Mouse (Mus musculus): ENCODE data around the gene Cd276. TPM values are rescaled to one million over a fixed set of nuclear protein-coding genes. Genes with fewer than 3 reads are reported as not detected.

Gene Cd276
- polyA plus RNA-seq, 1 experiment from 2014 or later, result 39.2 TPM

Other genes starting within 250 kb of the Cd276 start
- 57.4 and 62.4 TPM in 2 replicates for gene Loxl1, start 242.3 kb downstream of the Cd276 start, polyA plus RNA-seq (2016; fragmentation: Nextera tagmentation; extraction: Ambion mirVana)
- not detected in 2 replicates for gene Tbc1d21, start 185.0 kb downstream of the Cd276 start, polyA plus RNA-seq (2016; fragmentation: Nextera tagmentation; extraction: Ambion mirVana)
- 0.97 and 1.3 TPM in 2 replicates for gene Insyn1, start 66.8 kb downstream of the Cd276 start, polyA plus RNA-seq (2016; fragmentation: Nextera tagmentation; extraction: Ambion mirVana)
- gene Nptn, start 26.8 kb upstream of the Cd276 start, polyA plus RNA-seq (2016; fragmentation: Nextera tagmentation; extraction: Ambion mirVana), result 122 and 131 TPM in 2 replicates
- gene Rec114, start 188.5 kb upstream of the Cd276 start, polyA plus RNA-seq (2016; fragmentation: Nextera tagmentation; extraction: Ambion mirVana), result 10.8 and 15.5 TPM in 2 replicates